Mouse (Mus musculus) MEL (cell line): Measurements from ENCODE around the gene Ndufa13. TPM values are rescaled to one million over a fixed set of nuclear protein-coding genes. Genes with fewer than 3 reads are reported as not detected.

Experiments used
- DNase-seq: peaks from one replicate; pipeline ENCODE4 v3.0.0; 2011; ENCODE audit warnings: low read depth, low spot score
- H3K27ac ChIP-seq: 2 replicates; pipeline ENCODE4 v1.5.1; 2012; ENCODE audit warnings: low read depth, mild to moderate bottlenecking, control low read depth, low read length, moderate library complexity; ENCODE audit not compliant: control insufficient read depth
- H3K27me3 ChIP-seq, 2 experiments: fragments of 150-350 bp in 1 of 2; sonication (generic) in 1 of 2; 2 replicates each; pipeline ENCODE4 v1.6.1; 2012; ENCODE audit warnings: low read length in 2 of 2, mild to moderate bottlenecking in 2 of 2, improper control_type of control experiment in 1 of 2, moderate library complexity in 1 of 2; ENCODE audit not compliant: insufficient read depth in 2 of 2, control insufficient read depth in 1 of 2
- H3K36me3 ChIP-seq, 2 experiments: 2 replicates each; pipeline ENCODE4 v1.6.1; 2012 to 2014; ENCODE audit warnings: low read length in 2 of 2, improper control_type of control experiment in 1 of 2, inconsistent platforms in 1 of 2, mild to moderate bottlenecking in 1 of 2; ENCODE audit not compliant: insufficient read depth in 2 of 2, control insufficient read depth in 1 of 2
- H3K4me1 ChIP-seq, 2 experiments: fragments of 150-350 bp in 1 of 2; sonication (generic) in 1 of 2; 2 replicates each; pipeline ENCODE4 v1.6.1; 2012; ENCODE audit warnings: low read length in 2 of 2, improper control_type of control experiment in 1 of 2, mild to moderate bottlenecking in 1 of 2; ENCODE audit not compliant: insufficient read depth in 2 of 2, control insufficient read depth in 1 of 2
- H3K4me3 ChIP-seq, 2 experiments: fragments of 150-350 bp in 1 of 2; sonication (generic) in 1 of 2; 2 replicates each; pipeline ENCODE4 v1.5.1; 2012; ENCODE audit warnings: low read depth in 2 of 2, low read length in 2 of 2, mild to moderate bottlenecking in 2 of 2, moderate library complexity in 2 of 2, control low read depth in 1 of 2, improper control_type of control experiment in 1 of 2; ENCODE audit not compliant: control insufficient read depth in 1 of 2, insufficient read depth in 1 of 2
- H3K79me2 ChIP-seq: 2 replicates; pipeline ENCODE4 v1.6.1; 2012; ENCODE audit warnings: mild to moderate bottlenecking, low read length, moderate library complexity; ENCODE audit not compliant: control insufficient read depth, poor library complexity, insufficient read depth
- H3K9ac ChIP-seq: 2 replicates; pipeline ENCODE4 v1.6.1; 2012; ENCODE audit warnings: low read depth, mild to moderate bottlenecking, control low read depth, low read length, moderate library complexity; ENCODE audit not compliant: control insufficient read depth, poor library complexity, severe bottlenecking
- H3K9me3 ChIP-seq: fragments of 150-350 bp; sonication (generic); replicated peaks from 2 replicates; pipeline ENCODE4 v1.6.1; 2012; ENCODE audit warnings: mild to moderate bottlenecking, low read length, improper control_type of control experiment, moderate library complexity; ENCODE audit not compliant: insufficient read depth
- E2F4 ChIP-seq: IDR thresholded peaks from 2 replicates; pipeline ENCODE4 v1.6.1; 2011; ENCODE audit warnings: low read depth, low read length, improper control_type of control experiment, borderline replicate concordance
- ELF1 ChIP-seq: IDR thresholded peaks from 2 replicates; pipeline ENCODE4 v1.6.1; 2014; ENCODE audit warnings: low read depth, mild to moderate bottlenecking, inconsistent platforms, low read length, improper control_type of control experiment, moderate library complexity
- ETS1 ChIP-seq: IDR thresholded peaks from 2 replicates; pipeline ENCODE4 v1.6.1; 2012; ENCODE audit warnings: low read depth, mild to moderate bottlenecking, inconsistent platforms, low read length, improper control_type of control experiment, moderate library complexity
- JUND ChIP-seq: IDR thresholded peaks from 2 replicates; pipeline ENCODE4 v1.6.1; 2011; ENCODE audit warnings: low read depth, mild to moderate bottlenecking, improper control_type of control experiment, low read length
- MAFK ChIP-seq: IDR thresholded peaks from 2 replicates; pipeline ENCODE4 v1.6.1; 2011; ENCODE audit warnings: low read depth, mild to moderate bottlenecking, low read length, improper control_type of control experiment, borderline replicate concordance
- MAZ ChIP-seq: IDR thresholded peaks from 2 replicates; pipeline ENCODE4 v1.6.1; 2012; ENCODE audit warnings: low read depth, mild to moderate bottlenecking, inconsistent platforms, low read length, improper control_type of control experiment
- MEF2A ChIP-seq: IDR thresholded peaks from 2 replicates; pipeline ENCODE4 v1.6.1; 2014; ENCODE audit warnings: low read depth, mild to moderate bottlenecking, inconsistent platforms, low read length, improper control_type of control experiment; ENCODE audit not compliant: poor library complexity, insufficient replicate concordance, severe bottlenecking; ENCODE audit errors: extremely low read depth
- MXI1 ChIP-seq: IDR thresholded peaks from 2 replicates; pipeline ENCODE4 v1.6.1; 2011; ENCODE audit warnings: mild to moderate bottlenecking, low read depth, low read length, improper control_type of control experiment
- MYC ChIP-seq: IDR thresholded peaks from 2 replicates; pipeline ENCODE4 v1.6.1; 2011; ENCODE audit warnings: low read depth, mild to moderate bottlenecking, low read length, improper control_type of control experiment, moderate library complexity
- NELFE ChIP-seq: IDR thresholded peaks from 2 replicates; pipeline ENCODE4 v1.6.1; 2011; ENCODE audit warnings: low read depth, low read length, improper control_type of control experiment
- SIN3A ChIP-seq: IDR thresholded peaks from 2 replicates; pipeline ENCODE4 v1.6.1; 2012; ENCODE audit warnings: low read length, improper control_type of control experiment, inconsistent platforms
- TAL1 ChIP-seq: IDR thresholded peaks from 2 replicates; pipeline ENCODE4 v1.6.1; 2012; ENCODE audit warnings: mild to moderate bottlenecking, inconsistent platforms, low read length, moderate library complexity, mixed read lengths
- TBP ChIP-seq: IDR thresholded peaks from 2 replicates; pipeline ENCODE4 v1.8.0; 2011; ENCODE audit warnings: low read depth, low read length, improper control_type of control experiment
- TCF12 ChIP-seq: IDR thresholded peaks from 2 replicates; pipeline ENCODE4 v1.6.1; 2014; ENCODE audit warnings: low read depth, mild to moderate bottlenecking, inconsistent platforms, low read length, improper control_type of control experiment, moderate library complexity
- USF2 ChIP-seq, 2 experiments: IDR thresholded peaks; 2 replicates each; pipeline ENCODE4 v1.6.1; 2011 to 2012; ENCODE audit warnings: improper control_type of control experiment in 2 of 2, low read length in 2 of 2, borderline replicate concordance in 1 of 2, inconsistent platforms in 1 of 2, low read depth in 1 of 2, mild to moderate bottlenecking in 1 of 2; ENCODE audit not compliant: insufficient read depth in 1 of 2
- polyA plus RNA-seq, 2 experiments: library from polyadenylated mRNA; stranded (reverse) in 1 of 2; unstranded in 1 of 2; fragments of >175 nt in 1 of 2; fragments of >200 nt in 1 of 2; gene quantifications; 2 replicates each; pipeline versions ENCODE4 v1.2.1 to v1.2.4; 2012; ENCODE audit warnings: low replicate concordance in 2 of 2, low read depth in 1 of 2; ENCODE audit not compliant: insufficient read length in 2 of 2, insufficient read depth in 1 of 2, missing spikeins in 1 of 2
- total RNA-seq: library from RNA; depleted of rRNA; stranded (reverse); fragments of 300-350 nt; gene quantifications from 2 replicates; pipeline ENCODE4 v1.2.3, GENCODE M21; 2012

The Ndufa13 gene
- total and polyA plus RNA-seq, 3 experiments = 97.7 to 114 TPM; not detected in 1

- Histone ChIP-seq H3K79me2 (peaks cover 23% of the 10 kb centered on the region), H3K9me3 (no peaks in the 10 kb centered on the region), H3K27me3 (no peaks in the 10 kb centered on the region), H3K4me1 (peaks cover 0 to 10% of the 10 kb centered on the region in 2 experiments; a peak in 2 of 4 replicates), H3K4me3 (no peak overlapping the region), H3K9ac (no peak overlapping the region), H3K27ac (no peak overlapping the region), H3K36me3 (peaks cover 2 to 11% of the 10 kb centered on the region in 2 experiments)
- no peak for DNase-seq
- TF ChIP-seq MAFK = peak; percentile 74
- TF ChIP-seq SIN3A = no peak
- TF ChIP-seq MAZ = no peak
- TF ChIP-seq MXI1 = no peak
- TF ChIP-seq ETS1 = 0 out of 2 replicates have a peak, but pooled peaks have one; percentile 17
- TF ChIP-seq E2F4 = no peak
- TF ChIP-seq JUND = no peak
- no peak for TF ChIP-seq NELFE
Measured at GRCm38 (mm10) chr8:69936050-69936794, 33.9 kb upstream of the Ndufa13 start.

GRCm38 (mm10) chr8:69935431-69935830, 33.1 kb upstream of the Ndufa13 start:
- peaks cover 0 to 8% of the 10 kb centered on the region in 2 experiments; a peak in 2 of 4 replicates for H3K4me1 ChIP-seq
- TF ChIP-seq TCF12 = no peak
- TF ChIP-seq TBP = no peak
- TF ChIP-seq TAL1 = no peak
- no peak for TF ChIP-seq ELF1
- no peak for TF ChIP-seq SIN3A
- TF ChIP-seq NELFE = no peak
- TF ChIP-seq MEF2A = no peak
- no peak for TF ChIP-seq MYC
- no peak for TF ChIP-seq MXI1
- TF ChIP-seq USF2 (IDR thresholded peaks at IDR 0.05; ENCODE audit: borderline replicate concordance in 1 of 2, insufficient read depth in 1 of 2, low read depth in 1 of 2, low read length in 2 of 2) = no peak
- H3K9me3 ChIP-seq = no peaks in the 10 kb centered on the region
- H3K4me3 ChIP-seq = no peak overlapping the region
- peaks cover 2 to 4% of the 10 kb centered on the region in 2 experiments; a peak in 3 of 4 replicates for H3K36me3 ChIP-seq
- no peaks in the 10 kb centered on the region for H3K27me3 ChIP-seq
- DNase-seq = no peak
- no peak overlapping the region for H3K9ac ChIP-seq
- peaks cover 23% of the 10 kb centered on the region for H3K79me2 ChIP-seq
- no peak overlapping the region for H3K27ac ChIP-seq
